Mouse (Mus musculus) ovary, postnatal 36 days (tissue): ENCODE data around the gene Plekha5.
A peak's percentile ranks its signal among the peaks of the same experiment; 100 is the strongest.
"Not testable (repeated sequence)": the region's sequence is repeated elsewhere in the genome, so short reads cannot be mapped to it uniquely, and the experiment has no call there.

Source experiments
- DNase-seq: peaks from one replicate; pipeline ENCODE4 v3.0.0; 2022; ENCODE audit warnings: low spot score, mixed read lengths

Gene Plekha5

DNA sequence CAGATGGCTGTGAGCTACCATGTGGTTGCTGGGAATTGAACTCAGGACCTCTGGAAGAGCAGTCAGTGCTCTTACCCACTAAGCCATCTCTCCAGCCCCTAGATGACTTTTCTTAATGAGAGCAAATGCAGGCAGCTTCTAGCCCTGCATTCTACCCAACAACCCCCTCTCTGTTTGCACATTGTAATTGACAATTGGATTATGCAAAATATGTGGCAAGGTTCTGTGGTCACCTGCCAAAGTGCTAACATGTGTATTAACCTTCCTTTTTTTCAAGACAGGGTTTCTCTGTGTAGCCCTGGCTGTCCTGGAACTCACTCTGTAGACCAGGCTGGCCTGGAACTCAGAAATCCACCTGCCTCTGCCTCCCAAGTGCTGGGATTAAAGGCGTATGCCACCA lies 109.0 kb downstream of the Plekha5 start:
- not testable (repeated sequence) for DNase-seq

DNA sequence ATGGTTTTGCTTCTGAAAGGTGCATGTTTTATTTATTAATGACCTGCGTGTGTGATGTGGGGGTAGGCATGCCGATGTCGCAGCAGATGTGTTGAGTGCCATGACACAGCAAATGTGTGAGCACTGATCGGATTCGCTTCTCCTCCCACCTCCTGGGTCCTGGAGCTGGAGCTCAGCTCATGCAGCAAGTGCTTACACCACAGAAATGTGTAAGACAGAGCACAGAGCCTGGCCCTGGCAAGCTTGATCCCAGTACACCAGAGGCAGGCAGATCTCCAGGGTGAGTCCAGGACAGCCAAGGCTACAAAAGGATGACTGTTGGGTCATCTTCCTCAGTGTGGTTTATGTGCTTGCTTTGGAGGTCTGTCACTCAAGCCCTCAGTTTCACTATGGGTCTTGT lies 109.8 kb downstream of the Plekha5 start:
- DNase-seq, result no peak

DNA sequence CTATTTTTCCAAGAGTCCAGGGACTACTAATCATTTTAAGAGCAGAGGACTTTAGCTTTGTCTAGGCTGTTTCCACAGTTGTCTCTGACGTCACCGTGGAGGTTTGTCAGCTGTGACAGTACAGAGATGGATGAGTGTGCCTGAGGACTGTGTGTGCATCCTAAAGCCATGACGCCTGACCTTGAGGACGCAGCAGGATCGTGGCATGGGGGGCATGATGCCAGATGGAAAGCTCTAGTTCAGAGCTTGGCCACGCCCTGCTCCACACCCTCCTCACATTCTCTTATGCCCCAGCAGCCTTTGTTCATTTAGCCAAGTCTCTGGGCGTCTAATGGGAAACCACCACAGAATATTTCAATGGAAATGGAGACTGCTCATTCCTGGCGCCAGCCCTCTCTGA lies 111.7 kb downstream of the Plekha5 start:
- no peak for DNase-seq

DNA sequence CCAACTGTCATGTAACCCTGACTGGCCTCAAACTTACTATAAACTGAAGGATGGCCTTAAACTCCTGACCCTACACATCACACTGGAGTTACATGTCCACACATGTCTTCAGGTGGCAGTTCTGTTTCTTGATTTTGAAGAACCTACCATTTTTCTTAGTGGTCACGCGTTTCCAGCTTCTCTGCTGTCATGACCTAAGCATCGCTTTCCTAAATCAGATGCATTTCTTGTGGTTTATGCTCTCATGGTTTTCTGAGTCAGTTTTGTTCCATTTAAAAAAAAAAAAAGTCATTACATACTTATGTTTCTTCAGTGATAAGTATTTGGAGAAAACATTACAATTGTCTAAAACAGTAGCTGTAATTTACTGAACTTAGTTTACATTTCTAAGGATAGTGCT lies 118.1 kb downstream of the Plekha5 start:
- no peak for DNase-seq

GRCm38 (mm10) chr6:140543005-140543794 lies 119.3 kb downstream of the Plekha5 start:
- no peak for DNase-seq

GRCm38 (mm10) chr6:140546095-140546494 lies 122.2 kb downstream of the Plekha5 start:
- DNase-seq, result no peak

DNA sequence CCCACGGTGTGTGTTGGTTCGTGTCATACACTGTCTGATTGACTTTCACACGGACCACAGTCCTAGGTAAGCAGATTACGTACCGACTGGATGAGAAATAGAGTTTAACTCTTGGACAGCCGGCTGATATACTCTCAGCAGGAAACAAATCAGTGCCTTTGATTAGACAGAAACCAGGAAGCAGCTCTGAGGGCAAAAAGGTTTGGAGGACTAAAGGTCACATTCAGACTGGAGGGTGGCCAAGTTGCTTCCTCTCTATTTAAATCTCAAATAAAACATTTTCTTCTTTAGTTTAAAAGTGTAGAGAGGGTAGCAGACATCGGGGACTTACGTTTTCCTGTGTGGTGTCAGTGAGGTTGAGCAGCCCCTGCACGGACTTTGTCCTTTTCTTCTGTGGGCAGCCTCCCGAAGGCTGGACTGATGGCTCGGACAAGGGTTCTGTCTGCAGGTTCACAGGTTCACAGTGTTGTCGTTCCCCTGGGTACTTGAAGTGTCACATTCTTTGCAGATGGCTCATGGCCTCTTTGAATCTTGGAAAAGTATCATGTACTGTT lies 122.9 kb downstream of the Plekha5 start:
- no peak for DNase-seq

GRCm38 (mm10) chr6:140547203-140547944 lies 123.5 kb downstream of the Plekha5 start:
- DNase-seq, result no peak

GRCm38 (mm10) chr6:140548082-140548769 lies 124.4 kb downstream of the Plekha5 start:
- no peak for DNase-seq

DNA sequence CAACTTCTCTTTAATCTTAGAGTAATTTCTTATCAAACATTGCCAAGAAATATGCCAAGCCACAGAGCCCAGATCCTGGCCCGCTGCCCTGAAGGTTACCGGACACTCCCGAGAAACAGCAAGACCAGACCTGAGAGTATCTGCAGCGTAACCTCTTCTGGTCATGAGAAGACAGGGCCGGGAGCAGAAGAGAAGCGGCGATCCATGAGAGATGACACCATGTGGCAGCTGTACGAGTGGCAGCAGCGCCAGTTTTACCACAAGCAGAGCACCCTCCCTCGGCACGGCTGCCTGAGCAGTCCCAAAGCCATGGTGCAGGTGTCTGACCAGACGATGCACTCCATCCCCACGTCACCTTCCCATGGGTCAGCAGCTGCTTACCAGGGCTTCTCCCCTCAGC lies 126.9 kb downstream of the Plekha5 start:
- peak; percentile 40 for DNase-seq

DNA sequence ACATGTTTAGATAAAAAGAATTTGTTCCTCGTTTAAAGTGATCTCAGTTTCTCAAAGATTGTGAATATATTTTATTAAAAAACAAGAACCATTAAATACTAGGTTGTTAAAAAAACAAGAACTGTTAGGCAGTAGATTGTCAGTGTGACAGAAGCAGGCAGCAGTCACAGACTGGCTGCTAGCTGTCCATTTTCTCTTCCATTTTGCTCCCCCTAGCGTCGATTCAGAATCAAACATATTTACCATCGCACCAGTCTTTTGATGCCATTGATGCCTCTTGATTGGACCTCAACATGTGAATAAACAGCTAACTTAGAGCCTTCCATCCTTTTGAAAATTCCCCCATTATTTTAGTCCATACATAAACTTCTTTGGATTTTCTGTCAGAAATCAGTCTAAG lies 130.4 kb downstream of the Plekha5 start:
- no peak for DNase-seq

- DNase-seq, result no peak
Observed at GRCm38 (mm10) chr6:140559411-140559810, 135.6 kb downstream of the Plekha5 start.

GRCm38 (mm10) chr6:140561151-140561916 lies 137.5 kb downstream of the Plekha5 start:
- no peak for DNase-seq

DNA sequence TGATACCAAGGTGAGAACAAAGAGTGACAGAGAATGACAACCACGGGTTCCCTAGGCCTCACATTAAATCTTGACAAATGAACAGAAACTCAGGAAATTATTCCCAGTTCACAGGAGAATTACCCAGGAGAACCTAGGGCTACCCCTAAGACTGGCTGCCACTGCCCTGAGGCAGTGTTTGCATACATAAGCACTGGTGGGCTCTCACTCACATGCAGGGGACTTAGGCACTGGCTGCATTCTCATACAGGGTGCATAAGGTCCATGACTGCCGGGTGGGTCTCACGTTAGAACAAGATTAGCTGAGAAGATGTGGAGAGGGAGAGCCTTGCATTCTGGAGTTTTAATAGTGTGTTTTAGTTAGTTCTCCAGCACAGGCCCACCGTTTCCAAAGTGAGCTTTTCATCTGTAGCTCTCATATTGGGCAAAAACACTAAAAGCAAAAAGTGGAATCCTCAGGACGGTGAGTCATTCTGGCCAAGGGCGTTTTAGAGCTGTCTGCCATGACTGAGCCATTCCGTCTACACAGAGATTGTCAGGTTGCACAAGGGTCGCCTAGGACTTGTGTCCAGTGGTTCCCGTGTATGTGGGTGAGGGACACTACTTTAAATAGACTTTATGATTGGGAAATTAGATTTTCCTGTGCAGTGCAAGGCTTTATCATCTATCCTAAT lies 138.2 kb downstream of the Plekha5 start:
- DNase-seq, result no peak

DNA sequence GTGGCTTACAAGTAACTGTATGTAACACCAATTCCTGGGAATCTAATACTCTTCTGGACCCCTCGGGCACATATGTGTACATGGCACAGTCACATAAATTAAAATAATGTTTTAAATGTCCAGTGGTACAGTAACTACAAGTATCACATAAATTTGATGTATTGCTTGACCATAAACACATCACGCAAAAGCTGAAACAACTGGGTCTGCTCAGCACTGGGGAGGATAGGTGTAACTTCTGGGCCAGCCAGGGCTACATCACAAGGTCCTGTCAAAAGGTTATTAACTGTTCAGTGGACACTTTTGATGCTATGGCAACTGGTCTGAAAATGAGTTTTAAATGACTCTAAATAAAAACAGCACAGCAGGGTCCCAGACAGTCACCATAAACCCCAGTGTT lies 143.3 kb downstream of the Plekha5 start:
- no peak for DNase-seq

DNA sequence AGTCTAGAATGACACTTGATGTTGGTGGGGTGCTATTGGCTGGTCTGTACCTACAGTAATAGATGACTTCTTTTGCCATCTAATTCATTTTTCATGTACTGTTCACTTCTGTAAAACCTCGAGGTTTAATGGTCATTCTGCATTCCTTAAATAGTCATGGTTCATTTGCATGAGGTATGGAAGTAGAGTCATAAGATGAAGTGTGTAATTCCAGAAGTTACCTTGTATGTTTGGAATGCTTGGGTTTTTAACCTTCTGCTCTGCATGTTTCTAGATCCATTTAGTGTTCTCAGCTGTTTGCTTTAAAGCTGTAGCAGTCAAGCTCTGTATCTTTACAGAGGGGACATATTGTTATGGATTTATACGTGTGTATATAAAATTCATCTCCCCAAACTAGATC lies 144.0 kb downstream of the Plekha5 start:
- DNase-seq, result no peak

- no peak for DNase-seq
Observed at GRCm38 (mm10) chr6:140570152-140570551, 146.3 kb downstream of the Plekha5 start.

DNA sequence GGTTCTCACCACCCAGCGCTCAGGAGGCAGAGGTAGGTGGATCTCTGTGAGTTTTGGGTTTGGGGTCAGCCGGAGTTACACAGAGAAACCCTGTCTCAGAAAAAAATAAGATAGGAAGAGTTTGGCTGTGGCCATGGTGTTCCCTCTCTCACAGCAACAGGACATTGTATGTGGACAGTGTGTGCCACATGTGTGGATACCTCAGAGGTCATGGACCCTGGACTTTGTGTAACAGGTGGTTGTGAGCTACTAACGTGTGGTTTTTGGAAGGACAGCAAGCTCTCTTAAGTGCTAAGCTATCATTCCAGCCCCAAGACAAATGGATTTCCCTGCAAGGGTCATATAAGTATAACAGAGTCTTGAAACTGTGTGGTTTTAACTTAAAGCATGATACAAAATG lies 151.1 kb downstream of the Plekha5 start:
- no peak for DNase-seq

DNA sequence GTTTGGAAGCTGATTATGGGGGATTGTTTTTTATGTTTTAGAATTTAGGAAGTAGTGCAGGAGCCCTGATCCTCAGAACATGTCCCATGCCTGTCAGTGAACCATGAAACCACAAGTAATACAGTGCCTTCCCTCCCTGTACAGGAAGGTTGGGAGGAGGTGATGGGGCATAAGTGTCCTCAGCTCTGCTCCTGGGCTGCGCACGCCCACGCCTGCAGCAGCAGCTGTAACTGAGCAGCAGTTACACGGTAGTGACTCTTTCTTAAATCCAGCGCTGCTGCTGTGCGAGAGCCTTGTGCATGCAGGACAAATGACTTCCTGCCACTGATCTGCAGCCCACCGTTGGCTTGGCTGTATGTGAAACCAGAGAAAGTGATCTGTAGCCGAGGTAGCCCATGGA lies 152.3 kb downstream of the Plekha5 start:
- DNase-seq, result no peak

DNA sequence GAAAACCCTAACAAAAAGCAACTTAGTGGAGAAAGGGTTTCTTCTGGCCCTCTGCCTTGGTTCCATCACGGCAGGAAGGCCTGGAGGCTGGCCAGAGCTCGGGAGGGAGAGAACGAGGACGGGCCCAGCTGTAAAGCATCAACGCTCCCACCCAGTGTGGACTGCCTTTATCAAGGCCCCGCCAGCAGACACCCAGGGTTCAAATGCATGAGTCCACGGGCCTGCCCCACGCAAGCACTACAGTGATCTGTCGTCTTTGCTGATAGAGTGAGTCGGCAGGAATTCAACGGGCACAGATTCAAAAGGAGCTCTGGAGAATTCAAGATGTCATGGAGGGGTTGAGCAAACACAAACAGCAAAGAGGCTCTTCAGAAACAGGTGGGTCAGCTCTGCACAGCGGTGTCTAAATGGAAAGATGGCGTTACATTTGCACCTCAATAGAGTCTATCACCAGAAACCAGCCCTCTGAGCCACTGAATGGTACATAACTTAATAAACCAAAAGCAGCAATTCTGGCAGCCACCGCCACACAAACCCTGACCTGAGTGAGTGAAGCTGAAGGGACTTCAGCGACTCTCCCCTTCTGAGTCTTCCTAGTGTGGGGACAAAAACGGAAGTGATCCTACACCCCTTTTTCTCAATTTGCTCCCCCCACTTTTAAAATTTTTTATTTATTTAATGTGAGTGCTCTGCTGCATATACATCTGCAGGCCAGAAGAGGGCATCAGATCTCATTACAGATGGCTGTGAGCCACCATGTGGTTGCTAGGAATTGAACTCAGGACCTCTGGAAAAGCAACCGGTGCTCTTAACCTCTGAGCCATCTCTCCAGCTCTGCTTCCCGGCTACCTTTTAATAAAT lies 153.3 kb downstream of the Plekha5 start:
- DNase-seq, result no peak
